Mouse (Mus musculus): Measurements from ENCODE around the gene Aifm3. TPM values are rescaled to one million over a fixed set of nuclear protein-coding genes. Genes with fewer than 3 reads are reported as not detected.

Gene Aifm3
- polyA plus RNA-seq (2016; fragmentation: Nextera tagmentation; extraction: Ambion mirVana) = 0.45 and 0.55 TPM in 2 replicates

- Histone ChIP-seq H3K4me2 (peak within 1 kb of the TSS; percentile 83), H3K27ac (no peak within 1 kb of the TSS), H3K4me3 (replicated peaks) (peak within 1 kb of the TSS; percentile 50), H3K4me1 (replicated peaks) (peaks cover 12% of the 10 kb centered on the region; the same call in 1 of the 2 replicates), H3K9ac (replicated peaks) (peak within 1 kb of the TSS; percentile 52; the same call in 1 of the 2 replicates), H3K36me3 (peaks cover 29% of the 10 kb centered on the region), H3K9me3 (no peaks in the 10 kb centered on the region), H3K27me3 (peaks cover 42% of the 10 kb centered on the region)
- ATAC-seq (ENCODE audit: insufficient number of reproducible peaks, insufficient read depth, low FRiP score, low TSS enrichment, low read depth) = peak; percentile 63
- 1% methylated on average over 43 of the region's 47 CpGs for WGBS
Observed at GRCm38 (mm10) chr16:17489469-17490111, at the start of gene Aifm3. TSS of gene Aifm3 (plus strand) at chr16:17489611.

- Histone ChIP-seq H3K27me3 (no peaks in the 10 kb centered on the region), H3K4me3 (replicated peaks) (peak within 1 kb of the TSS; percentile 95), H3K27ac (peak within 1 kb of the TSS; percentile 96), H3K4me2 (peak within 1 kb of the TSS; percentile 91), H3K4me1 (replicated peaks) (peaks cover 11% of the 10 kb centered on the region), H3K36me3 (peaks cover 19% of the 10 kb centered on the region), H3K9ac (replicated peaks) (peak within 1 kb of the TSS; percentile 94), H3K9me3 (no peaks in the 10 kb centered on the region)
- peak; percentile 96 for ATAC-seq (ENCODE audit: insufficient number of reproducible peaks, insufficient read depth, low FRiP score, low TSS enrichment, low read depth)
- under 1% methylated on average over 63 of the region's 63 CpGs for WGBS
Observed at GRCm38 (mm10) chr16:17451541-17452372, 37.7 kb upstream of the Aifm3 start, which contains the start of gene Crkl. TSS of gene Crkl (plus strand) at chr16:17451987.

GRCm38 (mm10) chr16:17452373-17452715 lies 37.1 kb upstream of the Aifm3 start:
- H3K4me3 ChIP-seq (replicated peaks) = peak overlapping the region; percentile 95
- H3K4me1 ChIP-seq (replicated peaks) = peaks cover 17% of the 10 kb centered on the region
- H3K36me3 ChIP-seq = peaks cover 25% of the 10 kb centered on the region
- under 1% methylated on average over 24 of the region's 24 CpGs for WGBS
- no peaks in the 10 kb centered on the region for H3K27me3 ChIP-seq
- ATAC-seq (ENCODE audit: insufficient number of reproducible peaks, insufficient read depth, low FRiP score, low TSS enrichment, low read depth) = 0 out of 2 replicates have a peak, but pooled peaks have one; percentile 35
- H3K4me2 ChIP-seq = peak overlapping the region; percentile 91
- peak overlapping the region; percentile 94 for H3K9ac ChIP-seq (replicated peaks)
- H3K9me3 ChIP-seq = no peaks in the 10 kb centered on the region
- H3K27ac ChIP-seq = peak overlapping the region; percentile 96

- Histone ChIP-seq H3K4me3 (replicated peaks) (no peak overlapping the region), H3K9me3 (no peaks in the 10 kb centered on the region), H3K4me1 (replicated peaks) (peaks cover 19% of the 10 kb centered on the region), H3K4me2 (no peak overlapping the region), H3K27ac (no peak overlapping the region), H3K9ac (replicated peaks) (no peak overlapping the region), H3K36me3 (peaks cover 67% of the 10 kb centered on the region), H3K27me3 (no peaks in the 10 kb centered on the region)
- ATAC-seq (ENCODE audit: insufficient number of reproducible peaks, insufficient read depth, low FRiP score, low TSS enrichment, low read depth) = no peak
- WGBS = 100% methylated on average over 1 of the region's 1 CpGs
Observed at GRCm38 (mm10) chr16:17456901-17457300, 32.5 kb upstream of the Aifm3 start.

GRCm38 (mm10) chr16:17460254-17460653 lies 29.2 kb upstream of the Aifm3 start:
- H3K36me3 ChIP-seq = peaks cover 78% of the 10 kb centered on the region
- peaks cover 17% of the 10 kb centered on the region; the same call in 1 of the 2 replicates for H3K4me1 ChIP-seq (replicated peaks)
- no peak overlapping the region for H3K4me2 ChIP-seq
- H3K27me3 ChIP-seq = no peaks in the 10 kb centered on the region
- H3K27ac ChIP-seq = no peak overlapping the region
- no peak overlapping the region for H3K4me3 ChIP-seq (replicated peaks)
- no peaks in the 10 kb centered on the region for H3K9me3 ChIP-seq
- WGBS = 90% methylated on average over 4 of the region's 4 CpGs
- no peak overlapping the region for H3K9ac ChIP-seq (replicated peaks)
- ATAC-seq (ENCODE audit: insufficient number of reproducible peaks, insufficient read depth, low FRiP score, low TSS enrichment, low read depth) = no peak

- Histone ChIP-seq H3K9ac (replicated peaks) (no peak overlapping the region), H3K36me3 (peaks cover 66% of the 10 kb centered on the region)
- 93% methylated on average over 1 of the region's 1 CpGs for WGBS
Observed at GRCm38 (mm10) chr16:17461596-17461995, 27.8 kb upstream of the Aifm3 start.

GRCm38 (mm10) chr16:17463184-17463583 lies 26.2 kb upstream of the Aifm3 start:
- Histone ChIP-seq H3K4me3 (replicated peaks) (no peak overlapping the region), H3K9me3 (no peaks in the 10 kb centered on the region), H3K27ac (no peak overlapping the region), H3K36me3 (peaks cover 57% of the 10 kb centered on the region), H3K4me1 (replicated peaks) (0 out of 2 replicates have a peak, but pooled peaks cover 7% of the 10 kb centered on the region), H3K27me3 (no peaks in the 10 kb centered on the region), H3K4me2 (no peak overlapping the region), H3K9ac (replicated peaks) (no peak overlapping the region)
- 86% methylated on average over 2 of the region's 2 CpGs for WGBS
- ATAC-seq (ENCODE audit: insufficient number of reproducible peaks, insufficient read depth, low FRiP score, low TSS enrichment, low read depth) = no peak

More at GRCm38 (mm10) chr16:17461596-17461995, 27.8 kb upstream of the Aifm3 start:
- H3K9me3 ChIP-seq = no peaks in the 10 kb centered on the region
- 0 out of 2 replicates have a peak, but pooled peaks cover 13% of the 10 kb centered on the region for H3K4me1 ChIP-seq (replicated peaks)
- ATAC-seq (ENCODE audit: insufficient number of reproducible peaks, insufficient read depth, low FRiP score, low TSS enrichment, low read depth) = no peak
- H3K4me2 ChIP-seq = no peak overlapping the region
- no peaks in the 10 kb centered on the region for H3K27me3 ChIP-seq
- H3K4me3 ChIP-seq (replicated peaks) = no peak overlapping the region
- no peak overlapping the region for H3K27ac ChIP-seq

GRCm38 (mm10) chr16:17466875-17467663 lies 22.3 kb upstream of the Aifm3 start:
- Histone ChIP-seq H3K4me2 (no peak overlapping the region), H3K27ac (no peak overlapping the region), H3K4me1 (replicated peaks) (0 out of 2 replicates have a peak, but pooled peaks cover 5% of the 10 kb centered on the region), H3K9ac (replicated peaks) (no peak overlapping the region), H3K27me3 (no peaks in the 10 kb centered on the region), H3K9me3 (no peaks in the 10 kb centered on the region), H3K36me3 (peaks cover 54% of the 10 kb centered on the region), H3K4me3 (replicated peaks) (no peak overlapping the region)
- no peak for ATAC-seq (ENCODE audit: insufficient number of reproducible peaks, insufficient read depth, low FRiP score, low TSS enrichment, low read depth)
- 80% methylated on average over 4 of the region's 4 CpGs for WGBS

- peaks cover 67% of the 10 kb centered on the region for H3K36me3 ChIP-seq
- H3K4me3 ChIP-seq (replicated peaks) = no peak overlapping the region
- no peak for ATAC-seq (ENCODE audit: insufficient number of reproducible peaks, insufficient read depth, low FRiP score, low TSS enrichment, low read depth)
- WGBS = 89% methylated on average over 6 of the region's 6 CpGs
- no peak overlapping the region for H3K4me2 ChIP-seq
- H3K4me1 ChIP-seq (replicated peaks) = no peaks in the 10 kb centered on the region
- H3K27ac ChIP-seq = no peak overlapping the region
- H3K27me3 ChIP-seq = no peaks in the 10 kb centered on the region
- no peak overlapping the region for H3K9ac ChIP-seq (replicated peaks)
- H3K9me3 ChIP-seq = no peaks in the 10 kb centered on the region
Observed at GRCm38 (mm10) chr16:17472498-17472897, 16.9 kb upstream of the Aifm3 start.

GRCm38 (mm10) chr16:17474091-17474490 lies 15.3 kb upstream of the Aifm3 start:
- H3K36me3 ChIP-seq = peaks cover 77% of the 10 kb centered on the region
- ATAC-seq (ENCODE audit: insufficient number of reproducible peaks, insufficient read depth, low FRiP score, low TSS enrichment, low read depth) = no peak

More at GRCm38 (mm10) chr16:17474091-17474490, 15.3 kb upstream of the Aifm3 start:
- no peak overlapping the region for H3K27ac ChIP-seq
- no peaks in the 10 kb centered on the region for H3K27me3 ChIP-seq
- H3K4me3 ChIP-seq (replicated peaks) = no peak overlapping the region
- no peaks in the 10 kb centered on the region for H3K9me3 ChIP-seq
- H3K4me2 ChIP-seq = no peak overlapping the region
- H3K4me1 ChIP-seq (replicated peaks) = no peaks in the 10 kb centered on the region
- 0 out of 2 replicates have a peak overlapping the region, but pooled peaks have one; percentile 18 for H3K9ac ChIP-seq (replicated peaks)

Measured in limb, embryonic 12.5 days (tissue).